Mouse (Mus musculus) CH12.LX (cell line): Measurements from ENCODE around the gene Hoxa7.

ENCODE experiments used
- CHD2 ChIP-seq: IDR thresholded peaks from 2 replicates; pipeline ENCODE4 v1.6.1; 2011; ENCODE audit warnings: low read length, improper control_type of control experiment
- CTCF ChIP-seq, 2 experiments: IDR thresholded peaks in 1 of 2; conservative IDR thresholded peaks in 1 of 2; 2 replicates each; pipeline ENCODE4 v1.5.1; 2011 to 2012; ENCODE audit warnings: low read depth in 2 of 2, low read length in 2 of 2, improper control_type of control experiment in 1 of 2, inconsistent platforms in 1 of 2, mild to moderate bottlenecking in 1 of 2, moderate library complexity in 1 of 2
- E2F4 ChIP-seq: IDR thresholded peaks from 2 replicates; pipeline ENCODE4 v1.6.1; 2011; ENCODE audit warnings: low read depth, low read length, improper control_type of control experiment; ENCODE audit not compliant: insufficient replicate concordance
- EP300 ChIP-seq: IDR thresholded peaks from 2 replicates; pipeline ENCODE4 v1.6.1; 2011; ENCODE audit warnings: low read length, improper control_type of control experiment
- IRF4 ChIP-seq: IDR thresholded peaks from 2 replicates; pipeline ENCODE4 v1.6.1; 2014; ENCODE audit warnings: low read depth, mild to moderate bottlenecking, inconsistent platforms, low read length, improper control_type of control experiment
- MAX ChIP-seq: IDR thresholded peaks from 2 replicates; pipeline ENCODE4 v1.6.1; 2011; ENCODE audit warnings: low read length, improper control_type of control experiment
- NRF1 ChIP-seq: IDR thresholded peaks from 2 replicates; pipeline ENCODE4 v1.6.1; 2014; ENCODE audit warnings: low read depth, mild to moderate bottlenecking, inconsistent platforms, low read length, improper control_type of control experiment, moderate library complexity
- POLR2A ChIP-seq: IDR thresholded peaks from 2 replicates; pipeline ENCODE4 v1.6.1; 2011; ENCODE audit warnings: low read depth, mild to moderate bottlenecking, improper control_type of control experiment, low read length
- RAD21 ChIP-seq: IDR thresholded peaks from 2 replicates; pipeline ENCODE4 v1.6.1; 2011; ENCODE audit warnings: low read depth, mild to moderate bottlenecking, low read length, improper control_type of control experiment, moderate library complexity
- USF1 ChIP-seq: IDR thresholded peaks from 2 replicates; pipeline ENCODE4 v1.6.1; 2014; ENCODE audit warnings: low read depth, mild to moderate bottlenecking, inconsistent platforms, low read length, improper control_type of control experiment
- USF2 ChIP-seq: conservative IDR thresholded peaks from 2 replicates; pipeline ENCODE4 v1.6.1; 2011; ENCODE audit warnings: low read depth, low read length, improper control_type of control experiment
- ZKSCAN1 ChIP-seq: IDR thresholded peaks from 2 replicates; pipeline ENCODE4 v1.6.1; 2012; ENCODE audit warnings: low read depth, inconsistent platforms, low read length, improper control_type of control experiment, borderline replicate concordance

GRCm38 (mm10) chr6:52268756-52269155, 47.1 kb upstream of the Hoxa7 start:
- TF ChIP-seq EP300 (no peak), CTCF (conservative IDR thresholded peaks at IDR 0.05 in 1 of 2, IDR thresholded peaks at IDR 0.05 in 1 of 2; ENCODE audit: low read depth in 2 of 2, low read length in 2 of 2) (no peak), CHD2 (no peak), ZKSCAN1 (no peak), USF1 (no peak), USF2 (no peak), POLR2A (no peak), MAX (no peak), IRF4 (no peak), RAD21 (no peak), E2F4 (no peak), NRF1 (no peak)
